Mouse (Mus musculus) lung, embryonic 15.5 days (tissue): ENCODE measurements around the gene Akap1. TPM values are rescaled to one million over a fixed set of nuclear protein-coding genes. Genes with fewer than 3 reads are reported as not detected.
A peak's percentile ranks its signal among the peaks of the same experiment; 100 is the strongest.

Experiments
- ATAC-seq: fragments of 200-750 bp; cut with Nextera tagmentation; 2 replicates; pipeline ENCODE4 v1.8.0; 2017; ENCODE audit warnings: moderate number of reproducible peaks, borderline replicate concordance; ENCODE audit not compliant: low FRiP score, low TSS enrichment; ENCODE audit errors: extremely low read depth
- H3K27ac ChIP-seq: fragments of 300-500 bp; sonication (generic); 2 replicates; pipeline ENCODE4 v1.5.1; 2015; ENCODE audit warnings: moderate library complexity, mild to moderate bottlenecking, inconsistent platforms
- H3K27me3 ChIP-seq: fragments of 300-500 bp; sonication (generic); 2 replicates; pipeline ENCODE4 v1.6.1; 2015; ENCODE audit warnings: inconsistent platforms
- H3K36me3 ChIP-seq: fragments of 300-500 bp; sonication (generic); 2 replicates; pipeline ENCODE4 v1.6.1; 2015; ENCODE audit warnings: inconsistent platforms
- H3K4me1 ChIP-seq: fragments of 300-500 bp; sonication (generic); 2 replicates; pipeline ENCODE4 v1.6.1; 2015; ENCODE audit warnings: inconsistent platforms
- H3K4me2 ChIP-seq: fragments of 300-500 bp; sonication (generic); 2 replicates; pipeline ENCODE4 v1.6.1; 2015; ENCODE audit warnings: inconsistent platforms, mild to moderate bottlenecking, moderate library complexity
- H3K4me3 ChIP-seq: fragments of 300-500 bp; sonication (generic); 2 replicates; pipeline ENCODE4 v1.5.1; 2015; ENCODE audit warnings: mild to moderate bottlenecking, inconsistent platforms
- H3K9ac ChIP-seq: fragments of 300-500 bp; sonication (generic); 2 replicates; pipeline ENCODE4 v1.6.1; 2015; ENCODE audit warnings: inconsistent platforms
- H3K9me3 ChIP-seq: fragments of 300-500 bp; sonication (generic); 2 replicates; pipeline ENCODE4 v1.6.1; 2016; ENCODE audit warnings: inconsistent platforms
- WGBS: fragments of 180-500 bp; shearing (Covaris S2); methylation state at CpG from one replicate; pipeline ENCODE4 v1.1.7; 2015; 5-methylcytosine and 5-hydroxymethylcytosine counted together
- polyA plus RNA-seq: library from polyadenylated mRNA; unstranded; fragments of >200 nt; fragmentation: Nextera tagmentation; extraction: Ambion mirVana; gene quantifications from 2 replicates; pipeline ENCODE4 v1.2.1, GENCODE M21; 2015

Gene Akap1
- polyA plus RNA-seq, 1 experiment from 2014 or later, result 18.8 TPM

DNA sequence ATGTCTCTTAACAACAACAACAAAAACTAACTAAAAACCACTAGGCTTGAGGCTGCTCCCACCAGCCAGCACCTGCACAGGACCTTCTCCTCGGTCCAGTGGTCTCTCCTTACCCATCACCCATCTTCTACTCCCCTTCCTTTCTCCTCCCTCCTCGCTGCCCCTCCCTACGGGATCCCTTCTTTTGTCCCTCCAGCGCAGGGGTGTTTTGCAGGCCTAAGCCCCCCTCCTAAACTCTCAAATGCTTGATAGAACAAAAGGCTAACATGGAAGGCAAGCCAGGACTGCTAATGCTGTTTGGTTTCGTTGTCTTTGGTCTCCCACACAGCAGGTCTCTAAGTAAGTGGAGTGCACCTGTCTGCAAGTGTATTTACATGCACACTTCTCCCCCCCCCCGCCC lies 44.1 kb downstream of the Akap1 start:
- Histone ChIP-seq H3K27ac (peak overlapping the region; percentile 47; the same call in 1 of the 2 replicates), H3K4me1 (peaks cover 19% of the 10 kb centered on the region), H3K9ac (no peak overlapping the region), H3K9me3 (no peaks in the 10 kb centered on the region), H3K4me3 (no peak overlapping the region), H3K36me3 (no peaks in the 10 kb centered on the region), H3K4me2 (peak overlapping the region; percentile 44; the same call in 1 of the 2 replicates), H3K27me3 (peaks cover 15% of the 10 kb centered on the region)
- 27% methylated on average over 6 of the region's 6 CpGs for WGBS
- no peak for ATAC-seq

- Histone ChIP-seq H3K9me3 (no peaks in the 10 kb centered on the region), H3K4me2 (no peak overlapping the region), H3K9ac (no peak overlapping the region), H3K27me3 (peaks cover 10% of the 10 kb centered on the region), H3K4me1 (peaks cover 16% of the 10 kb centered on the region), H3K4me3 (no peak overlapping the region), H3K36me3 (no peaks in the 10 kb centered on the region), H3K27ac (no peak overlapping the region)
- 67% methylated on average over 5 of the region's 5 CpGs for WGBS
- ATAC-seq, result no peak
Observed at GRCm38 (mm10) chr11:88817061-88817460, 47.3 kb downstream of the Akap1 start.

DNA sequence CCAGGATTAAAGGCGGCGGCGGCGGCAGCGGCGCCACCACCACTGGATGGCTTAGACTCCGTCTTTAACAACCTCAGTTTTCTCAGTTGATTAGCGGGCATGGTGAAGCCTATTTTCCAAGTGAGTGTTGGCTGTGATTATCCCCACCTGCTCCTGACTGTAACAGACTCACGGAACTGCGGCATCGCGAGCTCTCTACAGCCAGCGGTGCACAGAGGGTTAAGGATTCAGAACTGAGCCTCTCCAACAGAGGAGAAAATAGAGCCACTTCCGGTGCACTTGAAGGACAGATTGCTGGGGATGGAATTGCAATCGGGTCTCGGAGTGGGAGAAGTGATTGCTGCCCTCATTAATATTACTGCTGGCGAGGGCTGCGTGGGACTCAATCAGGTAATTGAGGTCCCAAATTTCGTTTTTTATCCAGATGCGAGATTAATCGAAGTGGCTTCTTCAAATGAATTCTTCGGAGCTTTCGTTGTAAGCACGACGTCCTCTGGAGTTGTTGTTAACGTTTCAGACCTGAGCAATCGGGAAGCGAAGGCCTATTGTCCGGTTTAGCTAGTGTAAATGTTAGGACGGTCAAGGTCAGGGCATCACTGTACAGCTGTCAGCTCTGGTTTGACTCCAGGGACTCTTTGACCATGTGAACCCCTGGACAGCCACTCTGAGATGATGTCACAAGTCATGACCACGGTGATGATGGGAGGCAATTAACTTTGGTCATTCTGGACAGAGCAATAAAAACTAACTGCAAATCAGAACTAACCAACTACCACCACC lies 61.0 kb downstream of the Akap1 start:
- Histone ChIP-seq H3K4me2 (peak overlapping the region; percentile 53), H3K9ac (0 out of 2 replicates have a peak overlapping the region, but pooled peaks have one; percentile 0), H3K36me3 (no peaks in the 10 kb centered on the region), H3K27me3 (no peaks in the 10 kb centered on the region), H3K4me3 (peak overlapping the region; percentile 21), H3K4me1 (0 out of 2 replicates have a peak, but pooled peaks cover 7% of the 10 kb centered on the region), H3K27ac (no peak overlapping the region), H3K9me3 (no peaks in the 10 kb centered on the region)
- WGBS, result 39% methylated on average over 31 of the region's 31 CpGs
- ATAC-seq, result no peak

GRCm38 (mm10) chr11:88796207-88796606 lies 68.2 kb downstream of the Akap1 start:
- Histone ChIP-seq H3K27me3 (no peaks in the 10 kb centered on the region), H3K4me3 (no peak overlapping the region), H3K9ac (no peak overlapping the region), H3K4me1 (no peaks in the 10 kb centered on the region), H3K9me3 (no peaks in the 10 kb centered on the region), H3K4me2 (no peak overlapping the region), H3K36me3 (no peaks in the 10 kb centered on the region), H3K27ac (no peak overlapping the region)
- ATAC-seq, result no peak
- 76% methylated on average over 8 of the region's 8 CpGs for WGBS

- 80% methylated on average over 2 of the region's 2 CpGs for WGBS
- H3K4me2 ChIP-seq, result no peak overlapping the region
- H3K27ac ChIP-seq, result no peak overlapping the region
- H3K9me3 ChIP-seq, result no peaks in the 10 kb centered on the region
- no peaks in the 10 kb centered on the region for H3K36me3 ChIP-seq
- no peak for ATAC-seq
- no peak overlapping the region for H3K4me3 ChIP-seq
- no peak overlapping the region for H3K9ac ChIP-seq
- no peaks in the 10 kb centered on the region for H3K4me1 ChIP-seq
- no peaks in the 10 kb centered on the region for H3K27me3 ChIP-seq
Observed at GRCm38 (mm10) chr11:88789893-88790292, 74.5 kb downstream of the Akap1 start.

DNA sequence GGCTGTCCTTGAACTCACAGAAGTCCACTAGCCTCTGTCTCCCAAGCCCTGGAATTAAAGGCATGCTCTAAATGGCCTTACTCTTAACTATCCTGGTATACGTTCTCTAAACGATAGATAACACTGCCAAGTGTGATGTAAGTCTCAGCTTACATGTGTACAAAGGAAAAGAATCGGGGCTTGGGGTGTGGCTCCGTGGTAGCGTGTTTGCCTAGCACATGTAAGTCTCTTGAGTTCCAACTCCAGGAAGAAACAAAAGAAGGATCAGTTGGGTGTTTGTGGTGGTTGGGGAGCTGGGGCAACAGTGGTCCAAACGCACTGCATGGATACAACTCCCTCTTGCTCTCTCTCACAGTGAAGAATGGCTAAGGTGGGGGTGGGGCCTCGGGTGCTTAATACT lies 77.6 kb downstream of the Akap1 start:
- Histone ChIP-seq H3K4me1 (no peaks in the 10 kb centered on the region), H3K36me3 (no peaks in the 10 kb centered on the region), H3K4me3 (no peak overlapping the region), H3K9me3 (no peaks in the 10 kb centered on the region), H3K27ac (no peak overlapping the region), H3K9ac (no peak overlapping the region), H3K27me3 (no peaks in the 10 kb centered on the region), H3K4me2 (no peak overlapping the region)
- no peak for ATAC-seq
- 49% methylated on average over 7 of the region's 7 CpGs for WGBS

- H3K27me3 ChIP-seq, result no peaks in the 10 kb centered on the region
- no peak overlapping the region for H3K4me2 ChIP-seq
- H3K9ac ChIP-seq, result no peak overlapping the region
- WGBS, result 65% methylated on average over 4 of the region's 4 CpGs
- H3K4me3 ChIP-seq, result no peak overlapping the region
- H3K9me3 ChIP-seq, result no peaks in the 10 kb centered on the region
- H3K36me3 ChIP-seq, result no peaks in the 10 kb centered on the region
- H3K27ac ChIP-seq, result no peak overlapping the region
- no peak for ATAC-seq
- no peaks in the 10 kb centered on the region for H3K4me1 ChIP-seq
Observed at GRCm38 (mm10) chr11:88783525-88783924, 80.9 kb downstream of the Akap1 start.

DNA sequence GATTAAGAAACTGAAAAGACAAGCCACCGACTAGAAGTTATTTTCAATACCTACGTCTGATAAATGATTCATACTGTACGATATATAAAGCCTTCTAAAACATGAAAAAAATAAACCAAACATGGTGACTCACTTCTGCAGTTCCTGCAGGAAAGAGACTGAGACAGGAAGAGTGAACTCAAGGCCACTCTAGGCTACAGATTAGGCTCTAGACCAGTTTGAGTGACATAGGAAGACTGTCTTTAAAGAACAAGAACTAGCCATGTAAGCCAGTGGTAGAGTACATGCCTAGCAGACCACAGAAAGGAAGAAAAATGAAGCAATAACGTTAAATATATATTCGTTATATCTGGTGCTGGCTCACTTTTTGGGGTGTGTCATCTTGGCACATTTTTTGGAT lies 81.9 kb downstream of the Akap1 start:
- Histone ChIP-seq H3K9me3 (no peaks in the 10 kb centered on the region), H3K4me1 (0 out of 2 replicates have a peak, but pooled peaks cover 5% of the 10 kb centered on the region), H3K4me2 (no peak overlapping the region), H3K9ac (no peak overlapping the region), H3K4me3 (no peak overlapping the region), H3K36me3 (no peaks in the 10 kb centered on the region), H3K27me3 (no peaks in the 10 kb centered on the region), H3K27ac (no peak overlapping the region)
- WGBS, result 73% methylated on average over 5 of the region's 5 CpGs
- no peak for ATAC-seq

Other genes starting within 250 kb of the Akap1 start
- gene Msi2, start 146.1 kb downstream of the Akap1 start, polyA plus RNA-seq, result 12.0 and 13.8 TPM in 2 replicates
- gene Scpep1, start 90.9 kb upstream of the Akap1 start, polyA plus RNA-seq, result 88.7 and 90.7 TPM in 2 replicates
- gene Elobl, start 102.3 kb upstream of the Akap1 start, polyA plus RNA-seq, result not detected in 2 replicates
- gene Coil, start 105.7 kb upstream of the Akap1 start, polyA plus RNA-seq, result 16.0 and 16.9 TPM in 2 replicates
- 23.1 and 25.9 TPM in 2 replicates for gene Trim25, start 134.8 kb upstream of the Akap1 start, polyA plus RNA-seq
- gene Dgke, start 202.3 kb upstream of the Akap1 start, polyA plus RNA-seq, result 5.5 and 5.8 TPM in 2 replicates
- 0.53 and 2.2 TPM in 2 replicates for gene Gm525, start 209.3 kb upstream of the Akap1 start, polyA plus RNA-seq